Mouse (Mus musculus) midbrain, embryonic 16.5 days (tissue): ENCODE data around the gene Sh3bgrl. TPM values are rescaled to one million over a fixed set of nuclear protein-coding genes. Genes with fewer than 3 reads are reported as not detected.
"Not testable (repeated sequence)": the region's sequence is repeated elsewhere in the genome, so short reads cannot be mapped to it uniquely, and the experiment has no call there.

Experiments used
- ATAC-seq: fragments of 200-750 bp; cut with Nextera tagmentation; 2 replicates; pipeline ENCODE4 v1.8.0; 2017; ENCODE audit warnings: moderate TSS enrichment
- H3K27ac ChIP-seq: fragments of 300-500 bp; sonication (generic); 2 replicates; pipeline ENCODE4 v1.5.1; 2014; ENCODE audit warnings: mild to moderate bottlenecking, low read length, mixed read lengths
- H3K27me3 ChIP-seq: fragments of 300-500 bp; sonication (generic); 2 replicates; pipeline ENCODE4 v1.6.1; 2014; ENCODE audit warnings: low read depth, low read length, mixed read lengths; ENCODE audit not compliant: control insufficient read depth, insufficient read depth
- H3K36me3 ChIP-seq: fragments of 300-500 bp; sonication (generic); 2 replicates; pipeline ENCODE4 v1.6.1; 2014; ENCODE audit warnings: mild to moderate bottlenecking, low read length, moderate library complexity, mixed read lengths; ENCODE audit not compliant: control insufficient read depth, insufficient read depth
- H3K4me1 ChIP-seq: fragments of 300-500 bp; sonication (generic); 2 replicates; pipeline ENCODE4 v1.6.1; 2014; ENCODE audit warnings: mild to moderate bottlenecking, low read length, mixed read lengths; ENCODE audit not compliant: control insufficient read depth, insufficient read depth
- H3K4me2 ChIP-seq: fragments of 300-500 bp; sonication (generic); 2 replicates; pipeline ENCODE4 v1.6.1; 2014; ENCODE audit warnings: mild to moderate bottlenecking, low read length, mixed read lengths
- H3K4me3 ChIP-seq: fragments of 300-500 bp; sonication (generic); 2 replicates; pipeline ENCODE4 v1.5.1; 2014; ENCODE audit warnings: low read depth, mild to moderate bottlenecking, low read length, moderate library complexity, mixed read lengths
- H3K9ac ChIP-seq: fragments of 300-500 bp; sonication (generic); 2 replicates; pipeline ENCODE4 v1.6.1; 2014; ENCODE audit warnings: low read depth, low read length, mixed read lengths
- H3K9me3 ChIP-seq: fragments of 300-500 bp; sonication (generic); replicated peaks from 2 replicates; pipeline ENCODE4 v1.6.1; 2014; ENCODE audit warnings: mild to moderate bottlenecking, low read length, mixed read lengths; ENCODE audit not compliant: control insufficient read depth, poor library complexity, severe bottlenecking
- WGBS: fragments of 180-500 bp; shearing (Covaris S2); extraction: QIAGEN DNeasy Blood & Tissue Kit; methylation state at CpG from one replicate; pipeline ENCODE4 v1.1.7; 2014; 5-methylcytosine and 5-hydroxymethylcytosine counted together
- polyA plus RNA-seq: library from polyadenylated mRNA; unstranded; fragments of >200 nt; fragmentation: Nextera tagmentation; extraction: Ambion mirVana; gene quantifications from 2 replicates; pipeline ENCODE4 v1.2.1, GENCODE M21; 2015

Sh3bgrl gene
- 208 and 215 TPM in 2 replicates for polyA plus RNA-seq

GRCm38 (mm10) chrX:109095245-109096242 is at the start of gene Sh3bgrl:
Gene Sh3bgrl, plus strand, starts transcription at chrX:109095365.
- ATAC-seq = peak; percentile 96

GRCm38 (mm10) chrX:109047773-109048172 is 47.4 kb upstream of the Sh3bgrl start:
- 79% methylated on average over 1 of the region's 1 CpGs for WGBS

More at GRCm38 (mm10) chrX:109095245-109096242, at the start of gene Sh3bgrl:
- H3K9ac ChIP-seq = peak within 1 kb of the TSS; percentile 63
- H3K4me2 ChIP-seq = peak within 1 kb of the TSS; percentile 52
- H3K4me3 ChIP-seq = peak within 1 kb of the TSS; percentile 49
- H3K27me3 ChIP-seq = no peaks in the 10 kb centered on the region
- H3K9me3 ChIP-seq = no peaks in the 10 kb centered on the region
- H3K36me3 ChIP-seq = no peaks in the 10 kb centered on the region
- peak within 1 kb of the TSS; percentile 90 for H3K27ac ChIP-seq
- 16% methylated on average over 26 of the region's 26 CpGs for WGBS
- no peaks in the 10 kb centered on the region; the same call in 1 of the 2 replicates for H3K4me1 ChIP-seq

GRCm38 (mm10) chrX:109071719-109072118 is 23.4 kb upstream of the Sh3bgrl start:
- WGBS = 79% methylated on average over 3 of the region's 3 CpGs
- H3K27ac ChIP-seq = no peak overlapping the region
- no peak overlapping the region for H3K9ac ChIP-seq
- no peaks in the 10 kb centered on the region for H3K27me3 ChIP-seq
- no peak for ATAC-seq
- no peaks in the 10 kb centered on the region for H3K4me1 ChIP-seq
- no peaks in the 10 kb centered on the region for H3K36me3 ChIP-seq
- no peak overlapping the region for H3K4me3 ChIP-seq
- no peak overlapping the region for H3K4me2 ChIP-seq
- no peaks in the 10 kb centered on the region for H3K9me3 ChIP-seq

More at GRCm38 (mm10) chrX:109047773-109048172, 47.4 kb upstream of the Sh3bgrl start:
- no peak overlapping the region for H3K27ac ChIP-seq
- H3K4me2 ChIP-seq = no peak overlapping the region
- H3K4me1 ChIP-seq = no peaks in the 10 kb centered on the region
- ATAC-seq = no peak
- no peaks in the 10 kb centered on the region for H3K27me3 ChIP-seq
- H3K36me3 ChIP-seq = no peaks in the 10 kb centered on the region
- H3K4me3 ChIP-seq = no peak overlapping the region
- no peak overlapping the region for H3K9ac ChIP-seq
- H3K9me3 ChIP-seq = no peaks in the 10 kb centered on the region

GRCm38 (mm10) chrX:109075716-109076115 is 19.4 kb upstream of the Sh3bgrl start:
- WGBS = 56% methylated on average over 1 of the region's 1 CpGs
- Histone ChIP-seq H3K9ac (no peak overlapping the region), H3K9me3 (no peaks in the 10 kb centered on the region), H3K36me3 (no peaks in the 10 kb centered on the region), H3K27ac (no peak overlapping the region), H3K4me3 (no peak overlapping the region), H3K4me2 (no peak overlapping the region), H3K4me1 (no peaks in the 10 kb centered on the region), H3K27me3 (no peaks in the 10 kb centered on the region)
- ATAC-seq = no peak

- Histone ChIP-seq H3K27ac (no peak overlapping the region), H3K27me3 (no peaks in the 10 kb centered on the region), H3K4me2 (no peak overlapping the region), H3K36me3 (no peaks in the 10 kb centered on the region), H3K4me3 (no peak overlapping the region), H3K9ac (no peak overlapping the region), H3K9me3 (no peaks in the 10 kb centered on the region), H3K4me1 (no peaks in the 10 kb centered on the region)
- ATAC-seq = no peak
- 15% methylated on average over 3 of the region's 3 CpGs for WGBS
Measured at GRCm38 (mm10) chrX:109076355-109076754, 18.8 kb upstream of the Sh3bgrl start.

GRCm38 (mm10) chrX:109079354-109079753 is 15.8 kb upstream of the Sh3bgrl start:
- H3K4me2 ChIP-seq, H3K9ac ChIP-seq, H3K27me3 ChIP-seq, ATAC-seq, H3K27ac ChIP-seq, H3K4me1 ChIP-seq, H3K36me3 ChIP-seq, H3K4me3 ChIP-seq, H3K9me3 ChIP-seq: not testable (repeated sequence)
- 85% methylated on average over 3 of the region's 4 CpGs for WGBS

GRCm38 (mm10) chrX:109087073-109087472 is 8.1 kb upstream of the Sh3bgrl start:
- Histone ChIP-seq H3K27me3 (no peaks in the 10 kb centered on the region), H3K36me3 (no peaks in the 10 kb centered on the region), H3K4me3 (no peak overlapping the region), H3K27ac (no peak overlapping the region), H3K4me2 (no peak overlapping the region), H3K9ac (no peak overlapping the region), H3K4me1 (no peaks in the 10 kb centered on the region), H3K9me3 (no peaks in the 10 kb centered on the region)
- no peak for ATAC-seq

GRCm38 (mm10) chrX:109094800-109095199 is 365 bp upstream of the Sh3bgrl start:
- Histone ChIP-seq H3K9ac (no peak overlapping the region), H3K4me3 (peak overlapping the region; percentile 49), H3K4me1 (no peaks in the 10 kb centered on the region; the same call in 1 of the 2 replicates), H3K27me3 (no peaks in the 10 kb centered on the region), H3K36me3 (no peaks in the 10 kb centered on the region), H3K27ac (peak overlapping the region; percentile 90; the same call in 1 of the 2 replicates), H3K4me2 (peak overlapping the region; percentile 47), H3K9me3 (no peaks in the 10 kb centered on the region)
- no peak; the same call in 1 of the 2 replicates for ATAC-seq
- WGBS = 12% methylated on average over 4 of the region's 4 CpGs

GRCm38 (mm10) chrX:109098511-109098910 is 3.3 kb downstream of the Sh3bgrl start:
- no peak overlapping the region for H3K9ac ChIP-seq
- H3K27ac ChIP-seq = no peak overlapping the region
- WGBS = 90% methylated on average over 1 of the region's 1 CpGs
- no peak overlapping the region for H3K4me3 ChIP-seq
- no peak overlapping the region for H3K4me2 ChIP-seq
- H3K27me3 ChIP-seq = no peaks in the 10 kb centered on the region
- H3K36me3 ChIP-seq = no peaks in the 10 kb centered on the region
- ATAC-seq = no peak
- H3K9me3 ChIP-seq = no peaks in the 10 kb centered on the region
- H3K4me1 ChIP-seq = no peaks in the 10 kb centered on the region; the same call in 1 of the 2 replicates
